Mouse (Mus musculus): ENCODE results near the gene Hoxa9.

The Hoxa9 gene

DNA sequence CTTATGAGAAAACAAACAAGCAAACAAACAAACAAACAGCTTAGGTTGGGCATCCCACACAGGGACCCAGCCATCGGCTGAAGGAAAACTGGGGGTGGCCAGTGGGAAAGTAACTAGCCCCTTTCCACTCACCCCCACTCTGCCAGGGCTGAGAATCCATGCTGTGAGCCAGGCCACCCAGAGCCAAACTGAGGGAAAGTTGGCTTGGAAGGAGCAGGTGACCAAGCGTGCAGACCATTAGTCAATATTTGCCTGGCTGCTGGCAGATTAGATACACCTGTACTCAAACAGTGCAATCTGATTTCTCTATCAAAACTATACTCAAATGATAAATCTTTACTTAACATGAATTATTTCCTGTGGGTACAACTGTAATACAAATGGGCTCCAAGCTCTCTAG, 48.9 kb downstream of the Hoxa9 start:
- DNase-seq (ENCODE audit: low read depth, low spot score), result no peak

GRCm38 (mm10) chr6:52180726-52181125, 50.2 kb downstream of the Hoxa9 start:
- DNase-seq (ENCODE audit: low read depth, low spot score), result no peak

DNA sequence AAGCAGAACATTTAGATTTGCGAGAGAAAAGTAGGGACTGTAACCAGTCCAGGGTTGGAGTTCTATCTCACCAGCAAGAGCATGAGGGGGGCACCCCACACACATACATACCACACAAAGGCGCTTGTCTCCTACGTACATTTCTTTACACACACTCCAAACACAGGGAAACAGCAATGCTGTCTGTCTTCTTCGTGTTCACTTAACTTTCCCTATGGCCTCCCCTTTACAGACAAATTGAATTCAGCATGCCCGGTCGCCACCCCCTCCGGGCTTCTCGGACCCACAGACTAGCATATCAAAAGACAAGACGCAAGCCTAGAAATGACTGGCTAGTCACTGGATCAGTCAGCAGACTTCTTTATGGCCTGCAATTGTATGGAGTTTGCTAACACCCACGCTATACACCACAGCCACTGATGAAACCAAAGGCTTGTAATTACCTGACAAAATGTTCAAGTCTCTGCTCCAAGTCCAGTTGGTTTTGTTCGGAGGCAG, 50.6 kb downstream of the Hoxa9 start:
- DNase-seq (ENCODE audit: low read depth, low spot score), result no peak

DNA sequence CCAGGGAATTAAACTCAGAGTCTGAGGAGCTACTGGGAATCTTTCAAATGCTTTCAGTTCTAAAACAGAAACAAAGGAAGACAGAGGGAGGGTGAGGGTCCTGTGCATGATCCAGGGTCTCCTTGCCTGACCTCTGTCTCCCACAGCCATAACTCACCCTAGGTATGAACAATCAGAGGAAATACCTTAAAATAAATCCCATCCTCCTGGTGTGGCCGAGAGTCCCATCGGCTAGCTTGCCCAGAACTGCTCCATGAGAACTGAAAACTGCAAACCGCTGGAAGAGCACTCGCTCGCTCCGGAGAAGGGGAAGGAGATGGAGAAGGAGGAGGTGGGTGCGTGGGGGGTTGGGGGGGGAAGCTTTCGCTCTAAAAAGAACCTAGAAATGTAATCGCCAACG, 51.2 kb downstream of the Hoxa9 start:
- DNase-seq (ENCODE audit: low read depth, low spot score), result no peak

DNA sequence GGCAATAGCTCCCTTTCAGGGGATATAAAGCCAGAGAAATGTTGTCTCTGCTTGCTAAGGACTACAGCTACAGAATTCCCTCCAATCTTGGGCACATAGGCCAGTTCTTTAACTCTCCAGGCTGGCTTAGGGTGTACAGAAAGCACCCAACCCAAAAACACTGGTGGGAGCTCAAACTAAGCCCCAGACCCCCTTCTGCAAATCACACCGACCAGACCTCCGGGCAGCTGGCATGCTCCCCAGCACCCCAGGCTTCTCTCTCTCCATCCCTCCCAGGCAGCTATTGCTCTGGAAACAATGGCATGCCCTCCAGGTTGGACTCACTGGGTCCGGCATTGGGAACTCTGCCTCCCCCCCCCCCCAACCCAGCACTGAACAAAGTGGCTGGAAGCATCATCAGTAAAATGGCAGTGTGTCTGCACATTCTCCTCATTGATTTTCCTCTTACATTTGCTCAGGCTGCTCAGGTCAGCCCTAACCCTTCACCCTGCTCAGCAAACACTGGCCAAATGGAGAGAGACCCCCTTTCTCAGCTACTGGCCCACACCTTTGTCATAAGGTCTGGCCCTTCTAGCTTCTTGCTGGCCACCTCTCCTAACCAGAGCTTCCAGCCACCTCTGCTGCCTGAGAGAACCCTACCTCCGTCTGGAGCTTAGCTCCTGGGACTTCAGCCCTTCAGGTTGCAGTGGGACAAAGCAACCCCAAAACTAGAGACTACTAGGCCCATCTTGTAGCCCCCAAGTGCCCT, 51.8 kb downstream of the Hoxa9 start:
- DNase-seq (ENCODE audit: low read depth, low spot score), result no peak

DNA sequence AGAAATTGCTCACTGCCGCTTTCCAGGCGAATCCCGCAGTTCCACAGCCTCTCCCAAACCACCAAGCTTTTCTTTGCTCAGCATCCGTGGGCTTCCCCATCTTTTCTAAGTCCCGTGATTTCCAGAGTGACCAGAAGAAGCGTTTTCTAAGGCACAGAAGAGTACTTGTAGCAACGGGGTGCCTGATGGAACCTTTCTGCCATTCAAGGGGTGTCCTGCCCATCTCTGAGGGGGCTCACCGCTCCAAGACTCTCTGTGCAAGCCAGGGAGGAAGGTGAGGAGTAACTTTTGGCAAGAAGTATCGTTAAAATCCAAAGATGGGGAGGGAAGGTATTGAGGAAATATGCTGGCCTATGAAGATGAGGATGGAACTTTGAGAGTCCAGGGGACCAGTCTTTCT, 53.1 kb downstream of the Hoxa9 start:
- DNase-seq (ENCODE audit: low read depth, low spot score), result no peak

GRCm38 (mm10) chr6:52177061-52177735, 53.7 kb downstream of the Hoxa9 start, which contains the start of gene 5730596B20Rik:
TSS of gene 5730596B20Rik (plus strand) at chr6:52177498.
- no peak for DNase-seq (ENCODE audit: low read depth, low spot score)

DNA sequence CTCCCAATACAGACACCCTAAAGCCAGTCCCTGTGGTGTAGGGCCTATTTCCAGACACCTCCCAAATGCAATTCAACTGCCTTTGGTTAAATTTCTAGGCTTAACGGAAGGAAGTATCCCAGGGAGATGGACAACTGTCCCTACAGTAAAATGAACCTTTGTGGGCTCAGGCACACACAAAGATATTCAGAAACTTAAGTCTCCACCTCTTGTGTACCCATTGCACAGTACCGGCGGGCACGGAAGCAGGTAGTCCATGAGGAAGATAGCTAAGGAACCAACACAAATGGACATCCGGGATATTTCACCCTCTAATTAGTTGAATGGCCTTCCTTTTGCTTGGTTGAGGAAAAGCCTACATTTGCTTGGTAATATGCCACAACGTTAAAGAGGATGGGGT, 54.5 kb downstream of the Hoxa9 start:
- no peak for DNase-seq (ENCODE audit: low read depth, low spot score)

GRCm38 (mm10) chr6:52175864-52176263, 55.0 kb downstream of the Hoxa9 start:
- DNase-seq (ENCODE audit: low read depth, low spot score), result no peak

DNA sequence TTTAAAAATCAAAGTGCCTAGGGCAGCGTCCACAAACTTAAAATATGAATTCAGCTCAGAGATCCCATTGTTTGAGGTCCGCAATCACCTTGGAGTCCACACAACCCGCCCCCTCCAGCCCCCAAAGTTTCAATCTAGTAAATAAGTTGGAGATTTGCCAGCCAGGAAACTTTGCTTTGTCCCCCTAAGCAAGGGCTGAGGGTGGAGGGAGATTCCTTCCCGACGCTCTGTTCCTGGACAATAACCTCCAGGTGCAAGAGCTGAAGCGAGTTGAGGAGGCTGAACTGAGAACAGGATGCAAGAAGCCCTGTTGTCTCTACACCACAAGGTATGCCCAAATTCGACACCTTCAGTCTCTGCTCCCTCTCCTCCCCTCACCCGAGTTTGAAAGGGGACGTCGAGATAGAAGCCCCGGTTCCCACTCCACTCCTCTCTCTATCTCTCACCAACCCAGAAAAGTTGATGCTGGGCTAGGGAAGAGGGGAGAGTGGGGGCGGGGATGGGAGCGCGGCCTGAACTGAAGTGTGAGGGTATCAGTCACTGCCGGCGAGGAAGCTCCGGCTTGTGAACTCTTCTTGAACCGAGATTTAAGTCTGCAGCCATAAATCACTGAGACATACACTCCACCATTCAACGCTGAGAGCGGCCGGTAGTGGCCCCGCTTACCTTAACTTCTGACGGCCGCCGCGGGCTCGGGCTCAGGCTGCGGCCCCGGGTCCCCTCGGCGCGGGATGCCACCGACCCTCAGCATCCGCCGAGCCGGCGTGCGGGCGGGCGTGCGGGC, 55.7 kb downstream of the Hoxa9 start:
- DNase-seq (ENCODE audit: low read depth, low spot score), result no peak

GRCm38 (mm10) chr6:52173648-52174047, 57.2 kb downstream of the Hoxa9 start:
- DNase-seq (ENCODE audit: low read depth, low spot score), result no peak

Measured in retina, adult 2 months (tissue).